Mouse (Mus musculus) lung, postnatal 25 days (tissue): ENCODE data around the gene Tle4.
"Not testable (repeated sequence)": the region's sequence is repeated elsewhere in the genome, so short reads cannot be mapped to it uniquely, and the experiment has no call there.

ENCODE experiments used
- DNase-seq: peaks from one replicate; pipeline ENCODE4 v3.0.0; 2022; ENCODE audit warnings: low spot score

The Tle4 gene

DNA sequence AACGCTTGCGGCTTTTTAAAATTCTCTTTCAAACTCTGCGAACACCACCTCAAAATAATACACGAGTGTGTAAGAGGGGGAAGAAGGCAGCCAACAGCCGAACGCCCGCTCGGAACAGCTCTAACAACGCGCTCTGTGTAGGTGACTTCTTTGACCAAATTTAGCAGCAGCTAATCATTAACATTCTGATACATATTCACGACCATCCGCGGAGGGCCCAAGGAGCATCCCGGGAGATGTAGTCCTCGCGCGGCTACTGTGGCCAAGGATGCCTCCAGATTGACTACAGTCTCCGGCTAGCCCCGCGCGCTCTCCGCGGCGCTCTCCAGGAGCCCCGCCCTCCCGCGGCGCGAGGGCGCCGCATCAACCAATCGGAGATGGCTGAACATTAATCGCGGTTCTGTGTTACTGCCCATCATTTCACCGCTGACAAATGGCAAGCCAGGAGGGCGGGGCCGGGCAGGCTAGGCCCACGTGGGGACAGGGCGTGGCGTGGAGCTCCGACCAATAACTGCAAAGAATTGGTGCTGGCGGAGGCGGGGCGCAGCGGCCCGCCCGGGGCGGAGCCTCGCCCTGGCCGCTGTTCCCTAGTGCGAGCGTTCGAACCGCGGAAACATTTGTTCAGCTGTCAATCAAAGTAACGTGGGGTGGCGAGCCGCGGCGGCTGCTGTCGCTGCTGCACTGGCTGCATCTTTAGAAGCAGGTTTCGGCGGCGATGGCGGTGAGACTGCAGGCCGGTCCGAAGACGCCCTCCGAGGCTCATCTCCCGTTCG is at the start of gene Tle4:
TSS of gene Tle4 (minus strand) at position 135 of the 773 bp plus-strand sequence.
- DNase-seq: peak; percentile 100

DNA sequence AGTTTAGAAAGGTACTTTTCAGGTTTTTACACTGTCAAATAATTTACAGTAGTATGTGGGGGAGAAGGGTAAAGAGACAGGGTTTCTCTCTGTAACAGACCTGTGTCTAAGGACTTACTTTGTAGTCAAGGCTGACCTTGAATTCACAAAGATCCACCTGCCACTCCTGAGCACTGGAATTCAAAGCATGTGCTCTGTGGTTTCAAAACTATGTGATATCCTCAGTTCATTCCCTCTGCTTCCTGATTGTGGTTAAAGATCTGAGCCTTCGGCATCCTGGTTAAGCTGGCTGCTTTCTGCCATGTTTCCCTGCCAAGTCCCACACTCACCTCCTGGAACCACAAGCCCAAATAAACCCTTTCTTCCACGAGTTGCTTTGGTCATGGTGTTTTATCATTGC is 47.8 kb upstream of the Tle4 start:
- DNase-seq: no peak

DNA sequence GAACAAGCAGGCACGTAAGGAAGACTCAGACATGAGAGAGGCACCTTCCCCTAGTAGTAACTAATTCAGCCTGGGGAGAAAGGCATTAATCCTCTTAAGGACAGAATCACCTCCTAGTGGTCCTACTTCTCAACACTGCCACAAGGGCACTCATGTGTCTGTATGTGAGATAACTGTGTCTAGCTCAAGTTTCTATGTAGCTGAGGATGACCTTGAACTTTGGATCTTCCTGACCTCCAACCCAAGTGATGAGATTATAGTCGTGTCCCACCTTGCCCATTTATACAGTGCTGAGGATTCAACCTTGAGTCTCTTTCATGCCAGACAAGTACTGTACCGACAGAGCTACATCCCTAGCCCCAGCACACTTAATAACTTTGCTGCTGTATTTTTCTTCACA is 46.9 kb upstream of the Tle4 start:
- DNase-seq: no peak

DNA sequence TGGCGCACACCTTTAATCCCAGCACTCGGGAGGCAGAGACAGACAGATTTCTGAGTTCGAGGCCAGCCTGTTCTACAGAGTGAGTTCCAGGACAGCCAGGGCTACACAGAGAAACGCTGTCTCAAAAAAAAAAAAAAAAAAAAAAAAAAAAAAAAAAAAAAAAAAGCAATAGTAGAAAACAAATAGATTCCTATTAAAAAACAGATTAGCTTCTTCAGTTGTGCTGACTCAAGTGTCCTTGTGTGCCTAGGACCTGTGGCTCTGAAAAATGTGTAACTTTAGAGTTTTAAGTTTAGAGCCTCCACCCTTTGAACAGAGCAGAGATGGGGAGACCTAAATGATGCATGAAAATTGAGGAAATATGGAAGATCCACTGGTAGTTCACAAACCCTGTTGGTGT is 45.2 kb upstream of the Tle4 start:
- not testable (repeated sequence) for DNase-seq

GRCm38 (mm10) chr19:14642663-14643062 is 44.8 kb upstream of the Tle4 start:
- DNase-seq: peak; percentile 24

GRCm38 (mm10) chr19:14635213-14635928 is 37.5 kb upstream of the Tle4 start:
- no peak for DNase-seq

GRCm38 (mm10) chr19:14623355-14623754 is 25.5 kb upstream of the Tle4 start:
- DNase-seq: no peak

DNA sequence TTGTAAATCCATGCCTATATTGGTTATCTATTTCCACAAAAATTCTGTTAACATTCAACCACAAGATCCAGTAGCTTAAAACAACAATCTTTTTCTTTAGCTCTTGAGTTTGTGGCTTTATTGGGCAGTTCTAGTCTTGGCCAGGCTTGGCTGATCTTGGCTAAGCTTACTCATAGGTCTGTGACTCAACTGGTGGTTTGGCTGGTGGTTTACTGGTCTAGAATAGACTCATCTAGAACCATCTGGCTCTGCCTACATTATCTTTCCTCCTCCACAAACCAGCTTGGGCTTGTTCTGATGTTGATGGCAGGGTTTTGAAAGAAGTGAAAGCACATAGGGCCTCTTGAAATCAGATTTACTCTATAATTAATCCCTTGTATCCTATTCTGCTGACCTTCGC is 22.7 kb upstream of the Tle4 start:
- no peak for DNase-seq

- no peak for DNase-seq
These were observed 22.0 kb upstream of the Tle4 start for GRCm38 (mm10) chr19:14619814-14620213.

DNA sequence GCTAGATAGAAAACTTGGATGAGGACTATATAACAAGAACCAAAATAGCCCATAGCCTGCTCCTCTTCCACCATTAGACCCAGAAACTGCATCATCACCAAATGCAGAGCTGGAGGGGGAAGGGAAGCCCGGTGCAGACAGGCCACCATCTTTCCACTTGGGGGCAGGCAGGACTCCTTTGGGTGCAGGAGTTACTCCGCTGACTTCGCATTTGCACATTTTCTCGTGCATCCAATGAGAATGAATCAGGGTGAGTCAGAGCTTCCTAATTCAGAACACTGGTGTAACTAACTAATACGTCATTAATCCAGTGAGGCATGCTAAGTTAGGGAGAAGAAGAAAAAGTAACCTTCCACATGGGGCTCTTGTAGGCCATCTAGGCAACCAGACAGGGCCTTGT is 17.0 kb upstream of the Tle4 start:
- DNase-seq: no peak

GRCm38 (mm10) chr19:14610542-14611317 is 12.9 kb upstream of the Tle4 start:
- peak; percentile 49 for DNase-seq

DNA sequence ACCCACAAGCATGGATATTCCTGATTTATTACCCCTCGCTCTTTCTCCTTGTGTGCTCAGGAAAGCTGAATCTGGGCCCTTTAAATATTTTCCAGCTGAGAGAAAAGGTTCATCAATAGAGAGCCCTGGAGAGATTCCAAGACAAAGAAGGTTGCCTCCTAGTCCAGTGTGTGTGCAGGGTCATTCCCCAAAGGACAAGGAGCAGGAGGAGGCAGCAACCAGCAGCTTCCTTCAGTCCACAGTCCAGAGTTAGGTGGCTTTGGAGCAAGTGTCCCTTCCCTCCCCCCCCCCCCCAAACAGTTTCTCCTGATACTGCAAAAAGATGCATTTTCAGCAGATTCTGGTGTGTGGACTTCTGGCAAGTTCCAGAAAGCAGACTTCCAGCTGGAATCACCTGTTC is 3.0 kb upstream of the Tle4 start:
- no peak for DNase-seq

DNA sequence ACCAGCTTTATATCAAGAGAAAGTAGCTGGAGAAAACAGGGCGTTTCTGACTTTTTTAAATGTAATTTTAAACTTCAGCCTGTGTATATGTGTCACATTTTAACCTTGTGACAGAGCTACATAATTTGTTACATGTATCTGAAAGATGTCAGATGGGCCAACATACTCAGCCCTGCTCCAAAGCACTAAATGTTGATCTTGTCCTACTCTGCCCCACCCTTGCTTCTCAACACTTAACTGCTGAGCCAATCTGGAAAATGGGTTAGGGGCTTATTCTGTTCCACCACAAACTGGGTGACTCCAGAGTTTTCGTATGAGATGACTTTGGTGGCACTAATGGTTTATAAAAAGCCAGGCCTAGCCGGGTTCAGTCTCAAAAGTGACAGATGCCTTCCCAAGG is 2.5 kb upstream of the Tle4 start:
- no peak for DNase-seq

DNA sequence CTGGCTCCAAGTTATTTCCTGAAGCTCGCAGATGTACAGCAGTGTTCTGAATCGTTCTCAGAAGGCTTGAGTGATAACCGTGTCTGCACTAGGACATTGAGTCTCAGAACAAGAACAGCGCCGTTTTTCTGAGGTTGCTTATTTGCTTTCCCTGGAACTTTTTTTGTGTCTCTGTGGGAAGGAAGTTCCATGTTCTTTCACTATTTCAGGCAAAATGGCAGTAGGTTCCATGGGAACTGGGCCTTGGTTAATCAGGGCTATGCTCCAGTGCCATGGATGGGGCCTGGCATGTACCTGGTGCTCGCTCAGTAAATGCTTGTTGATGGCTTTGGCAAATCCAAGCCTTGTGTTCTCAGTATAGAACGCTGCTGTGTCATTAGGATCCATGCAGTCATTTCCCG is 2.0 kb upstream of the Tle4 start:
- DNase-seq: no peak

DNA sequence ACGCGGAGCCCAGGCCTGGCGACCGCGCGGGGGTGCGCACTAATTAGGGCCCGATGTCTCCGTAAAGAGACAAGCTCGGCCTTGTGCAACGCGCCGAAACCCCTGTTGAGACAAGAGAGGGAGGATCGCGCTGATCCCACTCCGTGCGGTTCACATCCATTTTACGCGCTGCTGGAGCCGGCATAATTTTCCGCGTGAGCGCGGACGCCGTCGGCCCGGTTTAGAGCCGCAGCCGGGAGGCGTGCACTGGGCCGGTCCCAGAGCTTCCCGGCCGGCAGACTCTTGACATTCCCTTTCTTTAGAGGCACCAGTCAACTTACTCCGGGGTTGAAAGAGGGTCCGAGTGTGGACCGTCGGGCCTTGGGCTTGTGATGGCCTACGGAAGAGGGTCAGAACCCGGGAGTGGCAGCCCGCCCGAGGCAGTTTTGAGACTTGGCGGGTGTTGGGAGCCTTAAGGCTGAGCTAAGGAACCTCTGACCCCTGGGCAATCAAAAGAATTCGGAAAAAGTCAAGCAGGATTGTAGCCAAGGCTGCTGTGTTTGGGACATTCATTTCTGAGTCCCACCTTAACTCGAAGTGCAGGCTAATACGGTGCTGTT is 938 bp upstream of the Tle4 start:
- DNase-seq: no peak

DNA sequence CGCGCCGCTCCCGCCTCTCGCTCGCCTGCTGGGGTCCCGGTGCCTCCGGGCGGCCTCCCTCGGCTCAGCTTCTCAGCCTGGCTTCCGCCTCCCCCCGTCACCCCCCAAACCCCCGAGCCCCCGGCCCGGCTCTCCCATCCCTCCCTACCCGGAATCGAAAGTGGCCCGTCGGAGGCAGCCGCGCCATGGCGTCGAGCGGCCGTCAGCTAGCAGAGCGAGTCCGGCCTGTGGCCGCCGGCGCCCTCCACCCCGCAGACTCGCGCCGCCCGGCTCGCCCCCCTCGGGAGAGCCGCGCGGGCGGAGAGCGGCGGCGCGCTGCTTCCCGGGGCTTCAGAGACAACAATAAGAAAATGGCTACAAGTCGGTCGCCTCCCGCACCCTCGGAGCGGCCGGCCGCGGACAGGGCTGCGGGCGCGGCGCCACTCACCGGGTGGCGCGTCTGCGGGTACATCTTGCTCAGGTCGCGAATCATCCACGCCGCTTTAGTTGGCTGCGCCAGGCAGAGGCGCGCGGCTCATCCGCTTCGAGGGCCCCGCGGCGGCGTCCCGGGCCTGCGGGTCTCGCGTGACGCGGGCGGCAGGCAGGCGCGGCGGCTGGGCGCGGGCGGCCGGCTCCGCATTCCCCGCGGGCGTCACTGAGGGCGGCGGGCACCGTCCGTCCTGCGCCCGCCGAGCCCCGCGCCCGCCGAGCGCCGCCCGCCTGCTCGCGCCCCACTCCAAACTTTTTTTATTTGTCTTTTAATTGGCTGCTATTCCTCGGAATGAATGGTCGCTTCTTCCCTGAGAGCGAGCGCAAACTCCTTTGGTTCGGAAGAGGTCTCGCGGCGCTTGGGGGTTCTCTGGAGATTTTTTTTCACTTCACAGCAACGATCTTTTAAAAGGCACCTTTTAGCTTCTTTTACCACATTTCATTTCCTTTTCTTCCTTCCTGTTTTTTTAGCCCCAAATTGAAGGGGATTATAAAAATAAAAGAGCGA is 622 bp downstream of the Tle4 start:
- DNase-seq: peak; percentile 42

DNA sequence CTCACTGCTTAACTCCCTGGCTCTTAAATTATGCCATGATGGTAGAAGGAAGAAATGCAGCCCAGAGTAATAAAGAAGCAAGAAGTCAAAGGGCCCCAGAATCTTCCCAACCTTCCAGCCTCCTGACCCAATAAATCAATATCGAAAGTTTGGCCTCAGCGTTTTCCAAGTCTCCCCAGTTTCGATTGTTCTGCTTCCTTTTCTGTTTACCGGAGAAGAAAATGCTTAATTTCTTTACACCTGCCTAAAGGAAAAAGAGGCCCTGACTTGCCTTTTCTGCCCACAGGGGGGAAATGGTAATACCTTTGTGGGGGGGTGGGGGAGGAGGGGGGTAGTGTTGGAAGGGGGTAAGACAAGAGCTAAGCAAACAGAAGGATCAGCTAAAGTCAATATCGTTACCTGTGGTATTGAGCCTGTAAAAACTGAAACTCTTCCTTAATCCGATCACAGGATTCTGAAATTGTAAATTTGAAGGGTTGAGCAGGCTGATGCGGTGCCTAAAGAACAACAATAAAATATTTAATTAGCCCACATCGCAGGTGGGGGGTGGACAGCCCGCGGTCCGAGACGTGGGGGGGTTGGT is 1.4 kb downstream of the Tle4 start:
- DNase-seq: no peak

GRCm38 (mm10) chr19:14595390-14595997 is 2.4 kb downstream of the Tle4 start:
- DNase-seq: no peak

DNA sequence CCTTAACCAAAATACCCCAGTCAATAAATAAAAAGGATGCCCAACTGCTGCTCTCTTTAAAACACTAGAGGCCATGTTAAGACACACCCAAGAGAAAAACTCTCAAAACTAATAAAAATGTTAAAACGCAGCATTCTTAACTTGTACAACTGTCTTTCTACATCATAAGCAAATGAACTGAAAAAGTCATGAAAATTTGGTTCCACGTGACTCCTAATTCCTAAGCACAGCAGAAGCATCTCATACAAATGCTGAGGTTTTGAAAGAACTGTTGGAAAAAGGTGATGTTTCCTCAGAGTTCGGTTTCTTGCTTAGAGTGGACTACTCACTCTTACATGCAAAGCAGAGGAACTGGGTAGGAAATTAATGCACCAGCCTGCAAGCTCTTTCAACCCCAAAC is 3.3 kb downstream of the Tle4 start:
- no peak for DNase-seq

DNA sequence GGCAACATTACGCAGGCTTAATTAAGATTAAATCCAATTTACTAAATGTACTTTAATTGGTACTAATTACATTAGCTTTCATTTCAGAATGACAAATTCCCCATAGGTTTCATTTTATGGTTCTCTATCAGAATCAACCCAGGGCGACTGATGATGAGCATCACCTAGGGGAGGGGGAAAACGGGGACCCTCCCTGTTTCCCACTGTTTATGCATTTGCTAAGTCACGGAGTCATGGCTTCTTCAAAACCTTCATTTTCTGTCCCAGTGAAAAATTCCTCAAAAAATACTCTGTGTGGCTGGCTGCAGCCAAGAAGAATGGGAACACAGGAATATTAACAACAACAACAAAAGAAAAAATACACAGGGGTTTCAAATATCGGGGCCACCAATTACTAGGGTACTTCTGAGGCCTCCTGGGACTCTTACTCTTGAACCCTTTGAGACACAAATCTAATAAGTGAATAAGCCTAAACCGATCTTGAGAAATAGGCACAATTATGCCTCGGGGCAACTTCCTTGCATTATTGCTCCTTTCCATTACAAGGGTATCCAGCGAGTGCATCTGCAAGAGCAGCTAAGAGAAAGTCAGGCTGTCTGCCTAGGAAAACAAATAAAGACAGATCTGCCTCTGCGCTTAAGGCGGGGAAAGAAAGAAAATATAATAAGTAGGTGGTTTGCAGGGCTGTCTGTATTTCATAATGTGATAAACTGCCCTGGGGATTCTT is 5.9 kb downstream of the Tle4 start:
- DNase-seq: no peak
